Mouse (Mus musculus) retina, adult 2 months (tissue): ENCODE results near the gene Fam189a1.

Experiments
- DNase-seq: peaks from one replicate; pipeline ENCODE4 v3.0.0-alpha.2; 2012; ENCODE audit warnings: low read depth, low spot score

The Fam189a1 gene

DNA sequence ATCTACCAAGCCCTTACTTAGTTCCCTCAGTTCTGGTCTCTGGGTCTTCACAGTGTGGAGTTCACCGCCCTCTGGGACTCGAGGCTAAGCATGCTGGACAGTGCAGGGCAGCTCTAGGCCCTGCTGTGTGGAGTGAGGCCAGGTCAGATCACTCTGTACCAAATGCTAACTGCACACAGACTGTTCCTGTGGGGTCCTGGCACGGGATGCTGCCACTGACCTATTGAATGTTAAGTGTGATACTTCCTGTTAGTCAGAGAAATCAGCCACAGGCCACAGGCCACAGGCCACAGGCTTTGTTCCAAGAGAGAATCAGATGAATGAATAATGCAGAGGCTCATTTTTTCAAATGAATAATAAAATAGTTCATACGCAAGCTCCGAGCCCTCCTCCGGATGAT lies 112.1 kb downstream of the Fam189a1 start:
- DNase-seq, result no peak

DNA sequence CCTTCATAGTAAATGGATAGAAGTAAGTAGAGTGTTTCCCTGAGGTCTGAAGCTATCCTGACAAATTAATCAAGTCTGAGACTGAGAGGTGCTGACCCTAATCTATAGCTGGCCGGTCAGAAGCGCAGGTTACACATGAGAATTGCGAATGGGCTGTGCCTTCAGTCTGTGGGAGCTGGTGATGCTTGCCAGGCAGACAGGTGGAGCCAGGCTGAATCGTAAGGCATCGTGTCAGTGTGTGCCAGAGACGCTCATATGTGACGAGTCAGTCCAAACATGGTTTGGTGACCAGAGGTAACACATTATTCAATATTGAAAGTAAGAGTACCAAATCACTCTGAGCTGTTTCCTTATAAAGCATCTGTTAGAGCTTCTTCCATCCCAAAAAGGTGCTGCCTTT lies 115.3 kb downstream of the Fam189a1 start:
- DNase-seq, result no peak

DNA sequence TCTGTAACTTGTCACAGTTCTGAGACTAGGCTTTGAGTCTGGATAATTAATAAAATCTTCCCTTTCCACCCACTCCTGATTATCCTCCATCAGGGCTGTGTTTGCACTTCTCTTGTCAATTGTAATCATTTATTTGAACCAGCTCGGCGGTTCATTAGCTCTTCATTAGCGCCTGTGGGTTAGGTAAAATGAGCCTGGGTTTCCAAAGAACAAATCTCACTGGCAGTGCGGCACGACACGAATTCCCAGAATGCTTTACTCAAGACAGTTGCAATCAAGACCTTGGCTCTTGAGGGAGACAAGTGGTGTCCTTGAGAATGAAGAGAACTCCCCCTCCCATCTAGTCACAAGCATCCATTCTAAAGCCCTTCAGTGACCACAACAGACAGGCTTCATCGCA lies 124.6 kb downstream of the Fam189a1 start:
- DNase-seq, result no peak

DNA sequence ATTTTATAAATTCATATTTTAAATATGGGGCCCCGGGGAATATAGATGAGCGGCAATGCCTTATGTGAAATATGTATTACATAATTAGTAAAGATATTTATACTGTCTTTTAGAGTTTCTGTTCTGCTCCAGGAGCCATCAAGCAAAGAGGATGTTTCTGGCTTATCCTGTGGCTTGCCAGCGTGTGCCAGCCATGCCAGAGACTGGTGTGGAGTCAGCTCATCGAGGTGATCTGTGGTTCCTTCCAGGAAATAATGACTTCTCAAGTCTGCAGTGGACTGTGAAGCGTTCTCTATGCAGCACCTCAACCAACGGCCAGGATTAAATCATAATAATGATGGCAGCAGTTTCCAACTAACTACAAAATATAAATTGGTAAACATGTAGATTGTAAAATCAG lies 125.2 kb downstream of the Fam189a1 start:
- no peak for DNase-seq

DNA sequence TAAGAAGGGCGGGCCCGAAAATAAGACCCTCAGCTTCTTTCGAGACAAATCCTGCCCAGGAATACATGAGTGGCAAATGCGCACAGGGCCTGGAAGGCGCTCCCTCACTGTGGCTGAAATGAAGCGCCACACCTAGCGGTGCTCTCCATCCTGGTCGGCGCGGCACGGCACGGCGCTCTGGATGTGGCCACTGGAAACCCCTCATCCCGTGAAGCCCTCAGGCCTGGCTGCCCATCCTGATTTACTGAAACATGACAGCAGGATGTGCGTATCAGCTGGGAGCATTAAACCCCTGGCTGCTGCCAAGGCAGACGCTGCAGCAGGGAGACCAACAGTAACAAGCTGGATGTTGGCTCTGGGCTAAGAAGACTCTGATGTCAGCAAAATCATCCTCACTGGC lies 126.4 kb downstream of the Fam189a1 start:
- DNase-seq, result no peak

DNA sequence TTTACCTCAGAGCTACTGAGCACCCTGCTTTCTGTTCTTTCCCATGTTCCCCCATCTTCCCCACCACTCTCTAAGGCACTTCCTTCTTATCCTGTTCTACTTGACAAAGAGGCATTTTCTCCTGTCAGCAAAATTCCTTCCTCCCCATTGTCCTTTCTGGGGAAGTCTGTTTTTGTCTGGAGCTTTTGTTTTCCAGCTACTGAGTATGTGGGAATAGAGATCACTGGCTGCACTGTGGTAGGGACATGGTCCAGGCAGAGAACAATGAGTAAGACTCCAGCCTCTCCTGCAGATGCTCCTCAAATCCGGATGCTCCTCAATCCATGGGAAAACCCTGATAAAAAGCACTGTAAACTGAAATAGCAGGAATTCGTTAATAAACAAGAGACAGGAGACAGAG lies 135.1 kb downstream of the Fam189a1 start:
- no peak for DNase-seq

DNA sequence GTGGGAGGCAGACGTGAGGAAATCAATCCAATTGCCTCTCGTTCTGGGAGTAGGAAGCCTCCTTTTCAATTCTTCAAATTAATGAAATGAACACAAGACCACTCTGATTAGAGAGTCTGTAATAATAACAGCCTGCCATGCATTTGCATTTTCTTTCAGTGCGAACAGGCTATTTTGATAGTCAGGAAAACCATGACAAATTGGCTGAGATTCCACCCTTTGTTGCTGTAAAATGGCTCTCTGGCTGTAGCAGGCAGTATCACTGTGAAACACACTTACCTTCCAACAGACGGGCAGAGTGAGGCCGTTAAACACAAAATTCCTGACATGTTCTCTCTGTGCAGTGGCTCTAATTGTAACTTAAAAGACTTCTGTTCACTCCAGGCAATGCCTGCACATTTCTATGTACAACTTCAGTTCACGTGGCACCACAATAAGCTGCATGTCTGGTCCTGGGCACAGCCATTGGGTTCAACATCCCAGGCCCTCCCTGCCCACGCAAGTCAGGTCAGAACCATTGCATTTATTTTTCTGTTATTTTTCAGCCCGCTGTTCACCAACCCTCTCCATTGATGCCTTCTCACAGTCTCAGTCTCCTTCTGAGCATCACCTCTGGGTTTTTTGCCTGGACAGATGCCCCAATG lies 138.2 kb downstream of the Fam189a1 start:
- DNase-seq, result no peak

DNA sequence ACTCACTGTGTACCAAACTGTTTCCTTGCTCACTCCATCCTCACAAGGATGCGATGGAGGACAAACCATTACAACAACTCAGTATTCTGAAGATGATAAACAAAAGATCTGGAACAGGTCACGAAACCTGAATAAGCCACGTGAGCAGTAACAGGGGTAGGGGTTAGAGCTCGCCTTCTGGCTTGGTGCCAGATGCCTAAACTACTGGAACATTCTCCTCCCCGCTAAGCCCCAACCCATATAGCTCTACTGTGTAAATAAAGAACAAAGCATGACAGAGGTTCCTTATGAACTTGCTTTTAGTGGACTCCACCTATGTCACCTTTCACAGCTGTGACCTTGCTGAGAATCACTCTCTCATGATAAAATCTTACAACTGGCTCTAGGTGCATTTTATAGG lies 139.0 kb downstream of the Fam189a1 start:
- no peak for DNase-seq

DNA sequence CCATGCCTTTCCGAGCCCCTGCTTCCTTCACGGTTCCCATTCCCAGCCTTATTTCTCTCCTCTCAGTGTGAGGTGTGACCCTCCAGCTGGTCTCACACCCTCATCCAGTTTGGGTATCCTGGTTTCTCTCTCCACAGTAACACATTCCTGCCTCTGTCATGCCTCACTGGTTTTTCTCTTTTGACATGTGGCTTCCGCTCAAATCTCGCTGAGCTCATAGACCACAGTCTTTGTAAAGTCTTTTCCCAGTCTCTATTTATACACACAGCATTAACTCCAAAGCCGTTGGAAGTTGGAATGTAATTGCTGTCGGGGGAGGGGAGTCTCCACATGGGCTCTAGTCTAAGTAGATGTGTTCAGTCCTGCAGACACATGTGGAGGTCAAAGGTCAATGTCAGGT lies 145.2 kb downstream of the Fam189a1 start:
- no peak for DNase-seq

DNA sequence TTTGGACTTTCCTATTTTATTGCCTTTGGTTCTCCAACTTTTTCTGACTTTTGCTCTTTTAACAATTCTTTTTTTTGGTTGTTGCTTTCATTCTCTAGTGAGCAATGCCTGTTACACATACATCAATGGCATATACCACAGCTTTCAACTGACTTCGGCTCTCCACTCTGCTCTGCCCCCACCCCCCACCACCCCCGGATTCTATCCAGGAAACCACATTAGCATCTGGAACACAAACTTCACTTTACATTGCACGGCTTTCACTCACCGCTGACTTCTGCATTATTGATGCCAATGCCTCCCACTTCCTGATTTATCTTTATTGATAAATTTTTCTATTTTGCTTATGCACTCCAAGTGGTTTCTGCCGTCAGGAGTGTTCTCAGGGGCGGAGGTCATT lies 146.1 kb downstream of the Fam189a1 start:
- no peak for DNase-seq

DNA sequence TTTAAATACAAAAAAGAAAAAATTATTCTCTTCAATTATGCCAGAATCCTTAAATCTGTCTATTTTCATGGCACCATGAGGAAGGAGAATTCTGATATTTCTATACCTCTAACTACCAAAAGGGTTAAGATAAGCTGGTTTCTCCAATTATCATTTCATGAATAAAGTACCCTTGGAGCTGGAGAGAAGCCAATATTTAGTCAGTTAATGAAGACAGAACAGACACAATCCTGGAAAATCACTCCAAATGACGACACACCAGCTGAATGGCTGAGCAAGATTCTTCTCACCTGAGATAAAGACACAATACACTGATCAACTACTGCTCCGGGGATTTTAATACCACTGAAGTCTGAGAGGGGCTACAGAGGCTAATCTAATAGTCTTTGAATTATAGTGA lies 150.6 kb downstream of the Fam189a1 start:
- DNase-seq, result no peak

DNA sequence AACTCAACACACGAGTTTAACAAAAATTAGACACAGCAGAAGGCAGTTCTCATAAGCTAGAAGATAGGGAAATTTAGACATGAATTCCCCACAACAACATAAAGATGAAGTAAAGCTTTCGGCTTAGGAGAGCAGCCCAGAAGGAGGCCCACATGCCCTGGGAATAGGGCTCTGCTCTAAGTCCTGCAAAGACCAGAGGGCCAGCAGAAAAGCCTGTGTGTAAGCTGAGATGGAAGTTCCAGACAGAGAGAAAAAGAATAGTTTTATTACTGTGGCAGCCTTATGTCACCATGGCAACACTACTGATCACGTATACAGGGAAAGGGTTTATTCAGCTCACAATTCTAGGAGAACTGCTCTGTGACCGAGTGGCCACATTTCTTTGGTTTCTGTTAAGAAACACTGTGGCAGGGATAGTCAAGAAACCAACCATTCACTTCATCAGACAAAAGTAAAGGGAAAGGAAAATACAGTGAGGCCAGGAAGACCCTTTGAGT lies 156.6 kb downstream of the Fam189a1 start:
- no peak for DNase-seq

DNA sequence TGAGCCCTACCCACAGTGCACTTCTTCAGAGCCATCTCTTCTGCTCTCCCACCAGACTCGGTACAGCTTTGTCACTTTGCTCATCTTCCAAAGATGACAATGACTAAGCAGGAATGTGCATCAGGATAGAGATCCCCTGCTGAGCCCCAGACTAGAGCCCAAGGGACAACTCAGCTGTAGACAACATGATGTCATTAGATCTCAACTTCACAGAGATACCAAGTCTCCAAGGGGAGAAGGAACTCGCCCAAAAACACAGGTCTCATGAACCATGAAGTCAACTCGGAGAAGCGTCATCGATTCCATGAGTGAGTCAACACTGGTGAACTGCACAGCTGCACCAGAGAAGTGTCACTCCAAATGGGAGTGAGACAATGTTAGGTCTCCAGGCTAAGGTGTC lies 158.6 kb downstream of the Fam189a1 start:
- no peak for DNase-seq

DNA sequence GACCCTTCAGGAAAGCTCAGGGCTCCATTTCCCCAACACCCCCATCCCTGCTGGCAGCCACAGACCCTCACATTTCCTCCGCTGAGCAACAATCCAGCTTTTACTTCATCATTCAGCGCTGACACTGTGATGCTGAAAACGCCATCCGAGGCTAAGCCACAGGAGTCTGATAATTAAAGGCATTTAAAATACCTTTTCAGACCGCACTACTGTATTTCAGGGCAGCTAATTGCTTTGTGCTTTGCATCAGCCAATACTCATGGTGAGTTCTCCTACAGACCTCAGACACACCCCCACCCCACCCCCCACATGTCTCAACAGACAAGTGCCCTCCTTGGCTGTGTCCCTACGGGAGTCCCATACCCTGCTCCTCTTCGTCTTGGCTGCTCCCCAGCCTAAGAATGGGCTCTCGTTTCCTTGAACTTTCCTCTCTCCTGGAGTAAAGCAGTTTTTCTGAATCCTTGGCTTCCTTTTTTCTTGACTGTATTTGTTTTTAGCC lies 160.4 kb downstream of the Fam189a1 start:
- DNase-seq, result no peak

DNA sequence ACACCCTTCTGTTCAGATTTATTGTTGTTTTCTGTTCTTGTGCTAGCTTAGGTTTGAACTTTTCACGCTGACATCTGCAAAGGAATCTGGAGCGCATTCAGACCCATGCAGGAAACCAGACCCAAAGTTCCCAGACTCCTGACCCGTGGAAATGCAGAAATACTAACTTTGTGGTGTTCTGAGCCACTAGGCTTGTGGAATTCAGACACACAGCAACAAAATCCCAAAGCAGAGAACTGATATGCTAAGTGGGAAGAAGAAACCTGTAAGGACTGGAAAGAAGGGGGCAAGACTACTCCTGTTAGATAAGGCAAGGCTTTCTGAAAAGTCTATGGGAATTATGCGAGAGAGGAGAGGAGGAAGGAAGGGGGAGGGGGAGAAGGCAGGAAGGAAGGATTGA lies 167.0 kb downstream of the Fam189a1 start:
- DNase-seq, result no peak

DNA sequence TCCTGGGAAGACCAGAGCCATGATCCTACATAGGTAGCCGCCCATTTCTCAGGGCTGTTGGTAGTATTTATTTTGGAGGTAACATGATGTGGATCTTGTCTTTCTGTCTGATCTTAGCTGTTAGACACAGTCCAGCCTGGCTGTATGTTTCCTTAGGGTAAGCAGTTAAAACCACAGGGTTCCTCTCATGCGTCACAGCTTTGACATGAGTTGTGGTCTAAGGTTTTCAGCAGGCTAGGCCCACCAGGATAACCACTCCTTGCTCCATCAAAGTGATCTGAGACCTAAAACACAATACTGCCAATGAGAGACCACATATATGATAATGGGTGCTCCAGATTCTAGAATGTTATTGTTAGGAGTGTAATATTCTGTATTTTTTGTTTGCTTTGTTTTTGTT lies 168.4 kb downstream of the Fam189a1 start:
- no peak for DNase-seq

DNA sequence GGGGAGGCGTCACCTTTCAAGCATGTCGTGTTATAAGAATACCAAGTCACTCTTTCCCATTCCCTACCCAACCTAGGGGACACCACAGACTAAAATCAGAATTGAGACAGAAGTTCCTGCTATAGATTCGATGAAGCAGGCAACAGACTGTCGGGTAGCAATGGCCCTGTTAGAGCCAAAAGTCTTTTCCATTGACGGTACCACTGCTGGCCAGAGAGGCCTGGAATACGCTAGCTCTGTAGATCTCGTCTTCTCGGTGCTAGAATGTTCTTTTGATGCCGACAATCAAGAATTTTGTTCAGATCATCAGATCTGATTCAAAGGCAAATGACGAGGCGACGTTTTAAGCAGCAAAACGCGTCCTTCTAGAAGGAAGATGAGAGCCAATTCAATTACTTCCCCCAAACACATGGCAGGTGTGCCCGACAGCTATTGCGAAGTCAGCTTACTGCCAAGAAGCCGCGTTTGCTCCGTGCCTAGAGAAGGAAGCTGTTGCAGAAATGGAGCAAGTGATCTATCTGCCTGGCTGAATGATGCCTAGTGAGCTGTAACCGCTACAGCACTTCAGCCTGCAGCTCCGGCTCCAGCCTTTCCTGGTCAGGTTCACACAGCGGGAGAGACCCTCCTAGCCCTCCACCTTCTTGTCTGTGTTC lies 171.8 kb downstream of the Fam189a1 start:
- DNase-seq, result no peak

DNA sequence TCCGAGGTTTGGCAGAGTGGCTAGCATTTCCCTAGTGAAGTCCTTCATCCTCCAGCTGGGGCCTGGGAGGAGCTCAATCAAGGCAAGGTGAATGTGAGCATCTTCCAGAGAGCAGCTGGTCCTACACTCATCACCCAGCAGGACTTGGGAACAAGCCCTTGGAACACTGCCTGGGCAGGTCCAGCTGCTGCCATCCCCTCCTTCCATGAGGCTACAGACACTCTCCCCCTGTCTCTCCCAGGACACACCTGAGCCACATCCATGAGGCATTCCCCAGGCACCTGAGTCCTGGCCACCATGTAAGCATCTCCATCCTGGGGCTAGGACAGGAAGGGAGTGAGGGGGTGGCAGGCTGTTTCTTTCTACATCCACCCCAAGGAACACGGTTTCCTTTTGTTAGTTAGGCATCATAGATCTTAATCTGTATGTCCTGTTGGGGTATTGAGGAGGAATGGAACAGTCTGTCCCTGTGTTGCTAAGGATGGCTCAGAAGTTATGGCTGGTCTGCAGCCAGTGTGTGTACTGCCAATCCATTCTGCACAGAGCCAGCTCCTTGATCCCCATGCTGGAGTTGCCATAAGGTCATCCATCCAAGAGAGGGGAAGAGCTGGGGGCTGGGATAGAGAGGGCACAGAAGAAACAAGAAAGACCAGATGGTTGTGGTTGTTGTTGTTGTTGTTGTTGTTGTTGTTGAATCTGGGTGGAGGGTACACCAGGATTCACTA lies 174.7 kb downstream of the Fam189a1 start:
- DNase-seq, result no peak

DNA sequence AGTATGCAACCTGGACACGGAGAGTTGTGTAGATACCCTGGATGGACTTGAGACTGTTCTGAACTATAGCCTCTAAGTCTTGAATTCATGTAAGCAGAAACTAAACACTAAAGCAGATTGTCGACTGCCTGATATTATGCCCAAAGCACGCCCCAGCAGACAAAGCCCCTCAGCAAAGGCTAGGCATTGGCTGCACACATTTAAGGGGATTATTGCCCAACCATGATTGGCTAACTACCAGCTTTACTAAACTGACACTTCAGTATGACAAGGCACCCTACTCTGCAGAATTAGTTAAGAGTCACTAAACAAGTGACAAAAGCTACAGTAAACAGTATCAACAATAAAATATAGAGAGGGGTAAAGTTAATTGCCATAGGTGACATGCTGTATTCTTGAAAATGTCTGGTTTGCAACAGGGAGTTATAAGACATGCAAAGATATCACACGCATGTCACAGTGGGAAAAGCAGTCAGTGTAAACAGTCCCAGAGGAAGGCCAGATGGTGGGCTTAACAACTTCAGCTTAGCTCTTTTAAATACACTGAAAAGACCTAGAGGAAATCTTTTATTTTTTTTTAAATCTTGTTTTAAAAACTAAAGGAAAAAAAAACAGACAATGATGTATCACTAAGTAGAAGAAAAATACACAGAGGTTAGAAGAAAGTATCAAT lies 182.6 kb downstream of the Fam189a1 start:
- no peak for DNase-seq

DNA sequence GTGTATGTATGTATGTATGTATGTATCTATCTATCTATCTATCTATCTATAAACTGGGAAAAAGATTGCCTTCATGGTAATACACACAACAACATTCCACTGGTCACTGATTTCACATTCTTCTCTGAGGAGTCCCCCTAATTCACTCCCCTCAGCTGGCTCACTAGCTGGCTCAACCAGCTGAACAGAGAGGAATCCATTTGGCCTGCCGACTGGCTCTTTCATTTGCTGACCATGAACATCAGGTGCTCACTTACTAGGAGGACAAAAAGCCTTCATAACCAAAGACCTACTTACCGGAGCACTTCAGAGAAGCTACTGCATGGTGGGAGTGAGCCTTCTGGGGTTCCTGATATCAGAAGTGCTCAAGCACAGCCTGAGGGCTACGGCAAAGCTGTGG lies 194.2 kb downstream of the Fam189a1 start:
- no peak for DNase-seq

DNA sequence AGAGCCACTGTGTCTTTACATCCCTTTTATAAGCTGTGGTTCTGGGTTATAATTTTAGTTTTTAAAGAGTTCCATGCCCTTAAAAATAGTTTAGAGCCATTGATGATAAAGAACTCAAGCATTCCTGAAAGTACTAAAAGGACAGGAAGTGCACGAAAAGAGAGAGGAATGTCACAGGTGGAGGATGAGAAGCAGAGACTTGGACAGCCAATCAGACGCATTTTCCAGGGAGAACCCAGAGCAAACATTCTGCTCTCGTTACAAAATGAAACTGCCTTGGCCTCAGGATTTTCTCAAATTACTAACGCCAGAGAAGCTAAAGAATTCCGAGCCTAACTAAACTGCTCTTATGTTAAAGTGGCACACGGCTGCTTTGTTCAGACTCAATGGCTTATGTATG lies 197.3 kb downstream of the Fam189a1 start:
- no peak for DNase-seq

DNA sequence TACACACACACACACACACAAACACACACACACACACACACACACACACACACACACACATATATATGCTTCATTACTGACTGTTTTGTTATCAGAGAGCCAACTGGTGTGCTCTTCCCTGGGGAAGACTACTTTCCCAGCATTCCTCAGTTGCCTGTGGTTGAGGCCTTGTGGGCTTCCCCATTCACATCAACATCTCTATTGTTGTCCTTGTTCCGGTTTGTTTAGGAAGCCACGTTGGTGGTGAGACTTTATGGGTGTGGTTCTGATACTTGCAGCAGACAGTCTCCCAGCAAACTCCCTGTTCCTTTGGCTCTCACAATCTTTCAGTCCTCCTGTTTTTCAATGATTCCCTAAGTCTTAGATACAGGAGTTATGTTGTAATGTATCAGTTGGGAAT lies 204.2 kb downstream of the Fam189a1 start:
- no peak for DNase-seq
